Mouse (Mus musculus) large intestine, adult 2 months (tissue): ENCODE data around the gene Dnah2. TPM values are rescaled to one million over a fixed set of nuclear protein-coding genes. Genes with fewer than 3 reads are reported as not detected.

Experiments used
- DNase-seq: peaks from one replicate; pipeline ENCODE4 v3.0.0-alpha.2; 2012; ENCODE audit warnings: low read depth, low spot score
- WGBS: fragments of 180-500 bp; shearing (Covaris S2); methylation state at CpG from one replicate; pipeline ENCODE4 v1.1.7; 2018; 5-methylcytosine and 5-hydroxymethylcytosine counted together
- polyA plus RNA-seq: library from polyadenylated mRNA; depleted of rRNA; stranded (reverse); fragments of >200 nt; gene quantifications from 2 replicates; pipeline ENCODE4 v1.2.3, GENCODE M21; 2012

Gene Dnah2
- polyA plus RNA-seq, 1 experiment: 0.12 TPM

- WGBS: 75% methylated on average over 7 of the region's 7 CpGs
- no peak for DNase-seq
Measured at GRCm38 (mm10) chr11:69412548-69412947, 136.4 kb downstream of the Dnah2 start.

- WGBS: 1% methylated on average over 39 of the region's 39 CpGs
- no peak for DNase-seq
Measured at GRCm38 (mm10) chr11:69411538-69412203, 137.2 kb downstream of the Dnah2 start.

- no peak for DNase-seq
- WGBS: under 1% methylated on average over 26 of the region's 26 CpGs
Measured at GRCm38 (mm10) chr11:69411073-69411535, 137.8 kb downstream of the Dnah2 start.

GRCm38 (mm10) chr11:69410310-69411072 lies 138.4 kb downstream of the Dnah2 start:
- WGBS: 1% methylated on average over 41 of the region's 41 CpGs
- no peak for DNase-seq

GRCm38 (mm10) chr11:69410045-69410309 lies 138.9 kb downstream of the Dnah2 start:
- WGBS: under 1% methylated on average over 18 of the region's 18 CpGs

GRCm38 (mm10) chr11:69409378-69410044 lies 139.4 kb downstream of the Dnah2 start:
- WGBS: 2% methylated on average over 46 of the region's 46 CpGs
- DNase-seq: no peak

More at GRCm38 (mm10) chr11:69410045-69410309, 138.9 kb downstream of the Dnah2 start:
- no peak for DNase-seq

GRCm38 (mm10) chr11:69408541-69409377 lies 140.2 kb downstream of the Dnah2 start:
- DNase-seq: no peak
- under 1% methylated on average over 33 of the region's 33 CpGs for WGBS

- DNase-seq: no peak
- 78% methylated on average over 4 of the region's 4 CpGs for WGBS
Measured at GRCm38 (mm10) chr11:69407724-69408004, 141.2 kb downstream of the Dnah2 start.

- WGBS: 82% methylated on average over 16 of the region's 16 CpGs
- no peak for DNase-seq
Measured at GRCm38 (mm10) chr11:69406867-69407723, 141.8 kb downstream of the Dnah2 start.

GRCm38 (mm10) chr11:69406282-69406681 lies 142.6 kb downstream of the Dnah2 start:
- 90% methylated on average over 19 of the region's 19 CpGs for WGBS
- DNase-seq: no peak

GRCm38 (mm10) chr11:69405397-69406200 lies 143.3 kb downstream of the Dnah2 start:
- whole genome bisulfite sequencing: 92% methylated on average over 24 of the region's 24 CpGs
- no peak for DNase-seq

GRCm38 (mm10) chr11:69404595-69405396 lies 144.1 kb downstream of the Dnah2 start:
- DNase-seq: no peak
- WGBS: 88% methylated on average over 22 of the region's 24 CpGs

- WGBS: 89% methylated on average over 38 of the region's 38 CpGs
- DNase-seq: no peak
Measured at GRCm38 (mm10) chr11:69403691-69404594, 145.0 kb downstream of the Dnah2 start.

- no peak for DNase-seq
- 82% methylated on average over 12 of the region's 12 CpGs for WGBS
Measured at GRCm38 (mm10) chr11:69401987-69402386, 146.9 kb downstream of the Dnah2 start.

- 8% methylated on average over 22 of the region's 22 CpGs for WGBS
Measured at GRCm38 (mm10) chr11:69401210-69401637, 147.7 kb downstream of the Dnah2 start.

GRCm38 (mm10) chr11:69400083-69400850 lies 148.6 kb downstream of the Dnah2 start:
- no peak for DNase-seq
- WGBS: 92% methylated on average over 25 of the region's 25 CpGs

More at GRCm38 (mm10) chr11:69401210-69401637, 147.7 kb downstream of the Dnah2 start:
- no peak for DNase-seq
